Mouse (Mus musculus): ENCODE results near the gene Dnah6. TPM values are rescaled to one million over a fixed set of nuclear protein-coding genes. Genes with fewer than 3 reads are reported as not detected.

Dnah6 gene
- polyA plus RNA-seq, 1 experiment from 2014 or later: 0.37 TPM

DNA sequence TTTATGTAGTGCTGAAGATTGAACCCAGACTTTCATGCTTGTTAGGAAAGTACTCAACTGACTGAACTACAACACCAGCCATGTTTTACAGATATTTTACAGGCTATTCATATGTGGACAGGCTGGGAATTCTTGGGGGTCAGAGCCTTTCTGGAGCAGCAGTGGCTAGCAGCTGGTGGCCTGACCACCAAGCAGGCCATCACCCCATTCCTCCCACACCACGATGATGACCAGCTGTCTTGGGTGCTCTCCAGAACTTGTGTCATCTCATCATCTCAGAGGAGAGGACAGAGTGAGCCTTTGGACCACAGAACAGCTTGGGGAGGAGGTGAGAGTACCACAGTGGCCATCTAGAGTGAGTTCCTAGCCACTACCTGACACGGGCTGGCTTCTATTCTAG is 244.6 kb downstream of the Dnah6 start:
- WGBS: 94% methylated on average over 2 of the region's 2 CpGs
- H3K4me1 ChIP-seq: no peaks in the 10 kb centered on the region

DNA sequence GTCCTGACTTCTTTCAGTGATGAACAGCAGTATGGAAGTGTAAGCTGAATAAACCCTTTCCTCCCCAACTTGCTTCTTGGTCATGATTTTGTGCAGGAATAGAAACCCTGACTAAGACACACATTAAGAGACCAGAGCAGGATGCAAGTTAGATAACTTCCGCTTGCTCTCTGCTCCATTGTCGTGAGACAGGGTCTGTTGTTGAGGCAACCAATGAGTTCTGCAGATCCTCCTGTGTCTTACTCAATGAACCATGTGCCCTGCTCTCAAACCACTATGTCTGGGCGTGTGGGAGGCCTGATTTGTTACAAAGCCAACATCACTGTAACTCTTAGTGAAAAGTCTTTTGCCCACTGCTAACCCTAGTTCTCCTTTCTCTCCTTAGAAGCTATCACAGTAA is 250.4 kb downstream of the Dnah6 start:
- Histone ChIP-seq H3K27me3 (no peaks in the 10 kb centered on the region), H3K4me1 (no peaks in the 10 kb centered on the region), H3K4me2 (replicated peaks) (no peak overlapping the region), H3K27ac (replicated peaks) (no peak overlapping the region), H3K9me3 (no peaks in the 10 kb centered on the region), H3K36me3 (no peaks in the 10 kb centered on the region), H3K9ac (replicated peaks) (no peak overlapping the region), H3K4me3 (no peak overlapping the region)
- WGBS: 77% methylated on average over 3 of the region's 3 CpGs
- ATAC-seq (replicated peaks): no peak

More for the DNA sequence above, 244.6 kb downstream of the Dnah6 start:
- no peak overlapping the region for H3K4me3 ChIP-seq
- no peak for ATAC-seq (replicated peaks)
- H3K9ac ChIP-seq (replicated peaks): no peak overlapping the region
- no peaks in the 10 kb centered on the region for H3K27me3 ChIP-seq
- H3K9me3 ChIP-seq: no peaks in the 10 kb centered on the region
- no peak overlapping the region for H3K4me2 ChIP-seq (replicated peaks)
- H3K36me3 ChIP-seq: no peaks in the 10 kb centered on the region
- no peak overlapping the region for H3K27ac ChIP-seq (replicated peaks)

DNA sequence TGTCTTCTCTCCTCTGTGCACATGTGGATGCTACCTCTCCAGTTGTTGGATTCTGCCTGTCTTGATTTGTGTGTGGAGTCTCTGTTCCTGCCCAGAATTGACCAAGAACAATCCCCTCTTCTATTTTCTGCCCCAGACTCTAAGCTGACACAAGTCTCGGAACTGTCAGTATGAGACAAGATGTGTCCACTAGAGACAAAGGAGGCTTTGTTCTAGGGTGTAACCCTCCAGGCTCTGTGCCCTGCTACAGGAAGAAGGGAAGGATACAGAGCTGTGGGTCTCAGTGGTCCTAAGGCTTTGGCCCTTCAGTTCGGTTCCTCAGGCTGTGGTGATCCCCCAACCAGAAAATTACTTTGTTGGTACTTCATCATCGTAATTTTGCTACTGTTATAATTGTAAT is 251.7 kb downstream of the Dnah6 start:
- H3K27me3 ChIP-seq: no peaks in the 10 kb centered on the region
- H3K4me3 ChIP-seq: no peak overlapping the region
- H3K27ac ChIP-seq (replicated peaks): no peak overlapping the region
- ATAC-seq (replicated peaks): no peak
- 63% methylated on average over 3 of the region's 3 CpGs for WGBS
- H3K36me3 ChIP-seq: no peaks in the 10 kb centered on the region
- H3K4me1 ChIP-seq: no peaks in the 10 kb centered on the region
- H3K9ac ChIP-seq (replicated peaks): no peak overlapping the region
- H3K9me3 ChIP-seq: no peaks in the 10 kb centered on the region
- H3K4me2 ChIP-seq (replicated peaks): no peak overlapping the region

Other genes with a start within 250 kb of the Dnah6 start
- 132 TPM in 2 replicates for gene Suclg1, start 26.7 kb upstream of the Dnah6 start, polyA plus RNA-seq (2015; fragmentation: Nextera tagmentation; extraction: Ambion mirVana)
- not detected in 2 replicates for gene 4931417E11Rik, start 248.0 kb upstream of the Dnah6 start, polyA plus RNA-seq (2015; fragmentation: Nextera tagmentation; extraction: Ambion mirVana)

Measured in forebrain, embryonic 15.5 days (tissue).